Mouse (Mus musculus) ovary, adult 2 months (tissue): Measurements from ENCODE around the gene Med6. TPM values are rescaled to one million over a fixed set of nuclear protein-coding genes. Genes with fewer than 3 reads are reported as not detected.

Experiments
- polyA plus RNA-seq: library from polyadenylated mRNA; depleted of rRNA; stranded (reverse); fragments of >200 nt; gene quantifications from 2 replicates; pipeline ENCODE4 v1.2.3, GENCODE M21; 2012; rRNA removed

The Med6 gene
- polyA plus RNA-seq, result 3.3 and 5.0 TPM in 2 replicates

GRCm38 (mm10) chr12:81594902-81595671 lies at the start of gene Med6:
TSS of gene Med6 (minus strand) at chr12:81595008.

DNA sequence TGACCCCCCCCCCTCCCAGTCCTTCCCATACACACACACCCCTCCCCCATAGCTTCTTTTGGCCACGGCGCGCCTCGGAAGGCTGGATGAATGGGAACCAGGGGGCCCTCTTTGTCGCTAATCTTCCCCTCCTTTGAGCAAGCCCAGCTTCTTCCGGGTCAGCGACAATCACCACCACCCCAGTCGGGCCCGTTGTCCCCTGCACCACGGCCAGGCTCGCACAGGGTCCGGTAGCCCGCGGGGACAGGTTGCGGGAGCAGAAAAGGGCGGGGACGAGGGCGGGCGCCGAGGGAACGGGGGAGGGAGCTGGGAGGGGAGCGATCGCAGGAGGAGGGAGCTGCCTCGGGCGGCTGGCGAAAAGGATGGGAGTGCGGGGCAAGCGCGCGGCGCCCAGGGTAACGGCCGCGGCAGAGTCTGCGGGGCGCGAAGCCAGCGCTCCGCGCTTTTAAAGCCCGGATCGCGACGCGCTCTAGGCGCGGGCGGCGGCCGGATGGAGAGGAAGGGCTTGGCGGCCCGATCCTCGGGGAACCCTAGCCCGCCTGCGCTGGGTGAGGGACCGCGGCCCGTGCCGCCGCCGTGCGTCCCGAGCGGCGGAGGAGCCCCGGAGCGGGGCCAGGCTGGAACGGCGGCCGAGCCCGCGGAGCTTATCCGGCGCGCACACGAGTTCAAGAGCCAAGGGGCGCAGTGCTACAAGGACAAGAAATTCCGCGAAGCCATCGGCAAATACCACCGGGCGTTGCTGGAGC lies 36.3 kb upstream of the Med6 start, which contains the start of gene Ttc9:
Gene Ttc9, plus strand, starts transcription at position 335 of the 746 bp plus-strand sequence.

DNA sequence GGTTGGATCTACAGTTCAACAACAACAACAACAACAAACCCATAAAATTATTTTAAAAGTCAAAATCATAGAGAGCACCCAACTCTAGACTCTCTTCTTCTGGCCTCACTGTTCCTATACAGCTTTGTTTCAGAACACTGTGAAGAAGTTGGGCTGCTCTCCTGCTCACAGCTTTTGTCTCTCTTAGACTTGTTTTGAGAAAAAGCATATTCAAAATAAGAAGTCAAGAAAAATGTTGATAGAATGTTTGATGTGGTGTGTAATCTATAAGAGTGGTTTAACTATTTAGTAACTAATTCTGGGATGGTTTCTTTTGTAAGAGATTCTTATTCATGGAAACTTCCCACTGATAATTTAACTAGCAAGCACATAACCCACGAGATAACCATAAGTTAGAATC lies 26.4 kb downstream of the Med6 start, which contains the start of gene Adam21:
Gene Adam21, minus strand, starts transcription at position 101 of the 400 bp plus-strand sequence.

DNA sequence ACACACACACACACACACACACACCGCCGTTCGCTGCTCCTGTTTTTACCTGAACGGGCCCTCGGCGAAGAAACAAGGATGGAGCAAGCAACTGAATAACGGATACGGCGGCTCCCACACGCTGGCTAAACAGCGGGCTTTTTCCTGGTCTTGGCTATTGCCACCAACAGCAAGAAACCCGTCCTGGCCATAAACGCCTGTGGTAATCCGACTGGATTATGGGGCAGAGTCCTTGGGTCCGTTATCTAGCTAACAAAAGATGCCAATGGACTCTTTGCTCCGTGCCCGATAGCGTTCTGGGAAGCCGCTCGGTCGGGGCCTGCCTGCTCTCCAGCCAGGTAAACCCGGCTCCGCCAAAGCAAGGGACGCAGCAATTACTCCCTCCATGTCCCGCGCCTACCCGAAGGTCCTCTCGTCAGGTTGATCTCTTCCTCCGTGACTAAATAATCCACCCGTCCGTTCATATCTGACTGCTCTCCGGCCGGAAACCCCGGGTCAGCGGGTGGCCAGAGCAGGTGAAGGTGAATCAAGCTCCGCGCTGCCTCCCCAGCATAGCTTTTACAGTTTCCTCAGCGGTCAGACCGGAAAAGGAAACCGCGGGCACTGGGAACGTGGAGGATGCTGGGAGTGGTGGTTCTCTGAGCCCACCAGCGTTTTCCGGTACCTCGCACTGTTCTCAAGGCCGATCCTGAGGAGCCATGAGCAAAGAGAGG lies 62.3 kb downstream of the Med6 start, which contains the start of the genes Gm20498 and Synj2bp:
Gene Gm20498, minus strand, starts transcription at position 590 of the 713 bp plus-strand sequence.
Gene Synj2bp, minus strand, starts transcription at position 596 of the 713 bp plus-strand sequence.

Other genes starting within 250 kb of the Med6 start
- 0.11 and 0.20 TPM in 2 replicates for gene Gm4787, start 215.5 kb downstream of the Med6 start, polyA plus RNA-seq
- gene Adam4, start 173.1 kb downstream of the Med6 start, polyA plus RNA-seq, result 0.08 and 0.12 TPM in 2 replicates
- gene Cox16, start 109.9 kb downstream of the Med6 start, polyA plus RNA-seq, result 63.5 and 81.7 TPM in 2 replicates
- 8.8 and 15.9 TPM in 2 replicates for gene Gm20498, start 62.1 kb downstream of the Med6 start, polyA plus RNA-seq
- gene Synj2bp, start 62.1 kb downstream of the Med6 start, polyA plus RNA-seq, result 13.3 and 21.7 TPM in 2 replicates
- 0.05 TPM in 1 of 2 replicates, not detected in the other for gene Adam21, start 26.5 kb downstream of the Med6 start, polyA plus RNA-seq
- 5.5 and 5.6 TPM in 2 replicates for gene Ttc9, start 36.2 kb upstream of the Med6 start, polyA plus RNA-seq
- gene Map3k9, start 186.2 kb upstream of the Med6 start, polyA plus RNA-seq, result 1.2 and 1.6 TPM in 2 replicates